Mouse (Mus musculus): Measurements from ENCODE around the gene Gm10306. TPM values are rescaled to one million over a fixed set of nuclear protein-coding genes. Genes with fewer than 3 reads are reported as not detected.

Gm10306 gene
- total RNA-seq (2014; rRNA removed), result not detected in 2 replicates
- 0.35 TPM in 1 of 2 replicates, not detected in the other for polyA plus RNA-seq (2015; fragmentation: Nextera tagmentation; extraction: Ambion mirVana)

GRCm38 (mm10) chr4:94556265-94557054, at the start of gene Gm10306, which contains the start of gene Caap1:
Gene Gm10306, plus strand, starts transcription at chr4:94556546.
Gene Caap1, minus strand, starts transcription at chr4:94556796.
- Histone ChIP-seq H3K4me1 (ENCODE audit: insufficient read depth, low read length) (no peaks in the 10 kb centered on the region), H3K9ac (replicated peaks; ENCODE audit: low read length, poor library complexity, severe bottlenecking) (peak within 1 kb of the TSS; percentile 59), H3K4me2 (ENCODE audit: low read depth, low read length, poor library complexity, severe bottlenecking) (peak within 1 kb of the TSS; percentile 60), H3K36me3 (ENCODE audit: insufficient read depth, low read length) (no peaks in the 10 kb centered on the region), H3K27ac (ENCODE audit: low read depth, low read length) (peak within 1 kb of the TSS; percentile 90), H3K9me3 (ENCODE audit: low read length) (no peaks in the 10 kb centered on the region), H3K27me3 (ENCODE audit: insufficient read depth, low read length) (no peaks in the 10 kb centered on the region), H3K4me3 (ENCODE audit: low read depth, low read length) (peak within 1 kb of the TSS; percentile 68)
- peak; percentile 97 for ATAC-seq (ENCODE audit: low FRiP score)
- DNase-seq (ENCODE audit: low spot score), result peak; percentile 96
- TF ChIP-seq CTCF (IDR thresholded peaks at IDR 0.05), result no peak
- WGBS, result 1% methylated on average over 71 of the region's 83 CpGs

- no peaks in the 10 kb centered on the region for H3K9me3 ChIP-seq (ENCODE audit: low read length)
- no peaks in the 10 kb centered on the region for H3K27me3 ChIP-seq (ENCODE audit: insufficient read depth, low read length)
- DNase-seq (ENCODE audit: low spot score) (no peak), ATAC-seq (ENCODE audit: low FRiP score) (no peak)
- no peak overlapping the region for H3K9ac ChIP-seq (replicated peaks; ENCODE audit: low read length, poor library complexity, severe bottlenecking)
- H3K36me3 ChIP-seq (ENCODE audit: insufficient read depth, low read length), result peaks cover 4% of the 10 kb centered on the region; the same call in 1 of the 2 replicates
- 78% methylated on average over 3 of the region's 3 CpGs for WGBS
- no peak overlapping the region for H3K4me2 ChIP-seq (ENCODE audit: low read depth, low read length, poor library complexity, severe bottlenecking)
- no peak overlapping the region for H3K27ac ChIP-seq (ENCODE audit: low read depth, low read length)
- H3K4me1 ChIP-seq (ENCODE audit: insufficient read depth, low read length), result no peaks in the 10 kb centered on the region
- TF ChIP-seq CTCF (IDR thresholded peaks at IDR 0.05), result no peak
- H3K4me3 ChIP-seq (ENCODE audit: low read depth, low read length), result no peak overlapping the region
Observed at GRCm38 (mm10) chr4:94515366-94515765, 41.0 kb upstream of the Gm10306 start.

GRCm38 (mm10) chr4:94517631-94518030, 38.7 kb upstream of the Gm10306 start:
- Histone ChIP-seq H3K36me3 (ENCODE audit: insufficient read depth, low read length) (no peaks in the 10 kb centered on the region), H3K9ac (replicated peaks; ENCODE audit: low read length, poor library complexity, severe bottlenecking) (no peak overlapping the region), H3K4me2 (ENCODE audit: low read depth, low read length, poor library complexity, severe bottlenecking) (no peak overlapping the region), H3K9me3 (ENCODE audit: low read length) (no peaks in the 10 kb centered on the region), H3K4me1 (ENCODE audit: insufficient read depth, low read length) (no peaks in the 10 kb centered on the region), H3K4me3 (ENCODE audit: low read depth, low read length) (no peak overlapping the region), H3K27me3 (ENCODE audit: insufficient read depth, low read length) (no peaks in the 10 kb centered on the region), H3K27ac (ENCODE audit: low read depth, low read length) (no peak overlapping the region)
- DNase-seq (ENCODE audit: low spot score) (peak; percentile 90), ATAC-seq (ENCODE audit: low FRiP score) (0 out of 2 replicates have a peak, but pooled peaks have one; percentile 63)
- peak; percentile 91 for TF ChIP-seq CTCF (IDR thresholded peaks at IDR 0.05)
- 47% methylated on average over 4 of the region's 4 CpGs for WGBS

GRCm38 (mm10) chr4:94523321-94523720, 33.0 kb upstream of the Gm10306 start:
- Histone ChIP-seq H3K27ac (ENCODE audit: low read depth, low read length) (no peak overlapping the region), H3K9me3 (ENCODE audit: low read length) (no peaks in the 10 kb centered on the region), H3K27me3 (ENCODE audit: insufficient read depth, low read length) (no peaks in the 10 kb centered on the region), H3K9ac (replicated peaks; ENCODE audit: low read length, poor library complexity, severe bottlenecking) (no peak overlapping the region), H3K36me3 (ENCODE audit: insufficient read depth, low read length) (no peaks in the 10 kb centered on the region), H3K4me2 (ENCODE audit: low read depth, low read length, poor library complexity, severe bottlenecking) (no peak overlapping the region), H3K4me3 (ENCODE audit: low read depth, low read length) (no peak overlapping the region), H3K4me1 (ENCODE audit: insufficient read depth, low read length) (no peaks in the 10 kb centered on the region)
- no peak for ATAC-seq (ENCODE audit: low FRiP score)
- TF ChIP-seq CTCF (IDR thresholded peaks at IDR 0.05), result peak; percentile 75
- DNase-seq (ENCODE audit: low spot score), result peak; percentile 44

GRCm38 (mm10) chr4:94529448-94529847, 26.9 kb upstream of the Gm10306 start:
- no peaks in the 10 kb centered on the region for H3K4me1 ChIP-seq (ENCODE audit: insufficient read depth, low read length)
- no peaks in the 10 kb centered on the region for H3K27me3 ChIP-seq (ENCODE audit: insufficient read depth, low read length)
- 93% methylated on average over 1 of the region's 1 CpGs for WGBS
- no peak overlapping the region for H3K4me3 ChIP-seq (ENCODE audit: low read depth, low read length)
- no peak for ATAC-seq (ENCODE audit: low FRiP score)
- H3K9me3 ChIP-seq (ENCODE audit: low read length), result no peaks in the 10 kb centered on the region
- DNase-seq (ENCODE audit: low spot score), result no peak
- no peak overlapping the region for H3K9ac ChIP-seq (replicated peaks; ENCODE audit: low read length, poor library complexity, severe bottlenecking)
- H3K36me3 ChIP-seq (ENCODE audit: insufficient read depth, low read length), result no peaks in the 10 kb centered on the region
- H3K27ac ChIP-seq (ENCODE audit: low read depth, low read length), result no peak overlapping the region
- no peak for TF ChIP-seq CTCF (IDR thresholded peaks at IDR 0.05)
- no peak overlapping the region for H3K4me2 ChIP-seq (ENCODE audit: low read depth, low read length, poor library complexity, severe bottlenecking)

- no peak overlapping the region for H3K9ac ChIP-seq (replicated peaks; ENCODE audit: low read length, poor library complexity, severe bottlenecking)
- H3K27ac ChIP-seq (ENCODE audit: low read depth, low read length), result no peak overlapping the region
- ATAC-seq (ENCODE audit: low FRiP score), result no peak
- no peaks in the 10 kb centered on the region for H3K9me3 ChIP-seq (ENCODE audit: low read length)
- H3K36me3 ChIP-seq (ENCODE audit: insufficient read depth, low read length), result no peaks in the 10 kb centered on the region
- no peaks in the 10 kb centered on the region for H3K27me3 ChIP-seq (ENCODE audit: insufficient read depth, low read length)
- H3K4me2 ChIP-seq (ENCODE audit: low read depth, low read length, poor library complexity, severe bottlenecking), result no peak overlapping the region
- TF ChIP-seq CTCF (IDR thresholded peaks at IDR 0.05), result no peak
- DNase-seq (ENCODE audit: low spot score), result no peak
- H3K4me1 ChIP-seq (ENCODE audit: insufficient read depth, low read length), result no peaks in the 10 kb centered on the region
- no peak overlapping the region for H3K4me3 ChIP-seq (ENCODE audit: low read depth, low read length)
Observed at GRCm38 (mm10) chr4:94533205-94533604, 23.1 kb upstream of the Gm10306 start.

Measured in midbrain, postnatal 0 days (tissue).